Mouse (Mus musculus) liver, embryonic 14.5 days (tissue): ENCODE data around the gene Ppp2r5c.

Source experiments
- CTCF ChIP-seq: IDR thresholded peaks from 2 replicates; pipeline ENCODE4 v1.5.1; 2016; ENCODE audit warnings: antibody characterized with exemption, low read depth, control low read depth
- EP300 ChIP-seq: IDR thresholded peaks from 2 replicates; pipeline ENCODE4 v1.6.1; 2016; ENCODE audit warnings: antibody characterized with exemption, low read depth

GRCm38 (mm10) chr12:110486852-110487251 lies 39.9 kb downstream of the Ppp2r5c start:
- no peak for TF ChIP-seq CTCF
- no peak for TF ChIP-seq EP300
